Mouse (Mus musculus) kidney, adult 2 months (tissue): ENCODE results near the gene 1700001O22Rik.

Experiments used
- CTCF ChIP-seq: fragments of 200-500 bp; conservative IDR thresholded peaks from 2 replicates; pipeline ENCODE4 v1.5.1; 2011; ENCODE audit warnings: low read depth, mild to moderate bottlenecking, control low read depth, low read length, moderate library complexity, mixed read lengths; ENCODE audit not compliant: insufficient read depth, insufficient read length
- POLR2A ChIP-seq: fragments of 200-500 bp; IDR thresholded peaks from one replicate; pipeline ENCODE4 v1.6.1; 2011; ENCODE audit warnings: low read depth, low read length, control low read depth

- TF ChIP-seq POLR2A (no peak), CTCF (peak; percentile 91)
Observed at GRCm38 (mm10) chr2:30794179-30795108, 9.0 kb downstream of the 1700001O22Rik start.
